Mouse (Mus musculus) testis, adult 2 months (tissue): Measurements from ENCODE around the gene 4930503B20Rik. TPM values are rescaled to one million over a fixed set of nuclear protein-coding genes. Genes with fewer than 3 reads are reported as not detected.

Experiments
- H3K27ac ChIP-seq: fragments of 200-500 bp; 2 replicates; pipeline ENCODE4 v1.5.1; 2012; ENCODE audit warnings: low read depth, low read length; ENCODE audit not compliant: control insufficient read depth, insufficient read depth
- H3K27me3 ChIP-seq: fragments of 200-500 bp; 2 replicates; pipeline ENCODE4 v1.6.1; 2012; ENCODE audit warnings: mild to moderate bottlenecking, low read length, moderate library complexity; ENCODE audit not compliant: control insufficient read depth, insufficient read depth
- H3K36me3 ChIP-seq: fragments of 200-500 bp; 2 replicates; pipeline ENCODE4 v1.6.1; 2012; ENCODE audit warnings: mild to moderate bottlenecking, low read length; ENCODE audit not compliant: control insufficient read depth, insufficient read depth
- H3K4me1 ChIP-seq: fragments of 200-500 bp; 2 replicates; pipeline ENCODE4 v1.6.1; 2012; ENCODE audit warnings: low read length; ENCODE audit not compliant: control insufficient read depth, insufficient read depth
- H3K4me3 ChIP-seq: fragments of 200-500 bp; 2 replicates; pipeline ENCODE4 v1.5.1; 2012; ENCODE audit warnings: low read depth, mild to moderate bottlenecking, low read length, moderate library complexity, mixed read lengths; ENCODE audit not compliant: control insufficient read depth
- CTCF ChIP-seq: fragments of 200-500 bp; IDR thresholded peaks from 2 replicates; pipeline ENCODE4 v1.5.1; 2012; ENCODE audit warnings: low read depth, mild to moderate bottlenecking, inconsistent platforms, low read length, moderate library complexity; ENCODE audit not compliant: control insufficient read depth, insufficient read depth, insufficient replicate concordance
- POLR2A ChIP-seq: fragments of 200-500 bp; IDR thresholded peaks from 2 replicates; pipeline ENCODE4 v1.6.1; 2012; ENCODE audit warnings: low read depth, mild to moderate bottlenecking, inconsistent platforms, low read length, moderate library complexity; ENCODE audit not compliant: control insufficient read depth
- polyA plus RNA-seq: library from polyadenylated mRNA; depleted of rRNA; stranded (reverse); fragments of >200 nt; gene quantifications from 2 replicates; pipeline ENCODE4 v1.2.3, GENCODE M21; 2012; rRNA removed

4930503B20Rik gene
- 205 and 256 TPM in 2 replicates for polyA plus RNA-seq

DNA sequence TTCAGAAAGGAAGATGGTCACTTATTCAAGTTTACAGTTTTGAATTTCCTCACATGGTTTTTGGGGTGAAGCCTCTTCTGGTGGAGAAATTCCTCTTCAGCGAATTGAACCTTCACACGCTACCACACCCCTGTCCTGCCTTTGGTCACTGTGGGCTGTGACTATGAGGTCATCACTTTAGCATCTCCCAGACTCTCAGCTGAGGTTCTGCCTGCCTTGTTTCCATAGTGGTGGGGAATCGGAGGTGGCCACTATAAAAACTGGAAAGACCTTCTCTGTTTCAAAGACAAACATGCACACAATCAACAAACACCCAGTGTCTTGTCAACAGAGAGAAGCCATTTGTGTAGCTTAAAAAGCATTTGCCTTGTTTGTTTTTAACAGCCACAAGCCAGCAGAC, at the start of gene 4930503B20Rik:
Gene 4930503B20Rik (minus strand): TSS at position 101 of the 400 bp plus-strand sequence.
- no peaks in the 10 kb centered on the region for H3K27me3 ChIP-seq
- peak; percentile 28; the same call in 1 of the 2 replicates for TF ChIP-seq POLR2A
- no peak for TF ChIP-seq CTCF
- H3K4me3 ChIP-seq = peak within 1 kb of the TSS; percentile 89
- no peaks in the 10 kb centered on the region for H3K36me3 ChIP-seq
- H3K4me1 ChIP-seq = peaks cover 2% of the 10 kb centered on the region; the same call in 1 of the 2 replicates
- H3K27ac ChIP-seq = peak within 1 kb of the TSS; percentile 55

DNA sequence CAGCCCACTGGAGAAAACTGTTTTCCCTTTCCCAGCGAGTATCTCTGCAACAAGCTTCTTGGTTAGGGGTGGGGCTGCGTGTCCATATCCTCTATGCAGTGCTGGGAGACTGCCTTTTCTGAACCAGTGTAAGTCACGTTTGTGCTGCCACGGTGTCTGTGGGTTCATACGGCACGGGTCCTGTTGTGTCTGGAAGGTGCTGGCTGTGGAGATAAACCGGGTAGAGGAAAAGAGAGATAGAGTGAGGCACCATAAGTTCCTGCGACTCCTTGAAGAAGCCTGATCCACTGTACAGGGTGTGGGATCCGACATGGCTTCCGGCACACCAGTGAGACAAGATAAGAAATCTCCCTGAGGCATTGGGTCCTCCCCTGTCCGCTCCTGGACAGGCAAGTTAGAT, 48.9 kb upstream of the 4930503B20Rik start:
- peaks cover 2% of the 10 kb centered on the region; the same call in 1 of the 2 replicates for H3K4me1 ChIP-seq
- H3K27ac ChIP-seq = no peak overlapping the region
- H3K4me3 ChIP-seq = no peak overlapping the region
- H3K36me3 ChIP-seq = no peaks in the 10 kb centered on the region
- TF ChIP-seq CTCF (no peak), POLR2A (no peak)
- no peaks in the 10 kb centered on the region for H3K27me3 ChIP-seq

GRCm38 (mm10) chr3:146698982-146699381, 47.9 kb upstream of the 4930503B20Rik start:
- Histone ChIP-seq H3K4me1 (peaks cover 2% of the 10 kb centered on the region; the same call in 1 of the 2 replicates), H3K4me3 (no peak overlapping the region), H3K27ac (no peak overlapping the region), H3K27me3 (no peaks in the 10 kb centered on the region), H3K36me3 (no peaks in the 10 kb centered on the region)
- no peak for TF ChIP-seq CTCF
- no peak for TF ChIP-seq POLR2A

GRCm38 (mm10) chr3:146692547-146692946, 41.4 kb upstream of the 4930503B20Rik start:
- Histone ChIP-seq H3K4me3 (no peak overlapping the region), H3K27ac (no peak overlapping the region), H3K27me3 (no peaks in the 10 kb centered on the region), H3K36me3 (no peaks in the 10 kb centered on the region), H3K4me1 (no peaks in the 10 kb centered on the region; the same call in 1 of the 2 replicates)
- TF ChIP-seq POLR2A (no peak), CTCF (no peak)

- no peaks in the 10 kb centered on the region for H3K36me3 ChIP-seq
- no peak overlapping the region for H3K4me3 ChIP-seq
- peaks cover 8% of the 10 kb centered on the region; the same call in 1 of the 2 replicates for H3K27me3 ChIP-seq
- no peak overlapping the region for H3K27ac ChIP-seq
- H3K4me1 ChIP-seq = peaks cover 11% of the 10 kb centered on the region
- TF ChIP-seq POLR2A (no peak), CTCF (no peak)
Observed at GRCm38 (mm10) chr3:146687121-146687725, 36.1 kb upstream of the 4930503B20Rik start.

DNA sequence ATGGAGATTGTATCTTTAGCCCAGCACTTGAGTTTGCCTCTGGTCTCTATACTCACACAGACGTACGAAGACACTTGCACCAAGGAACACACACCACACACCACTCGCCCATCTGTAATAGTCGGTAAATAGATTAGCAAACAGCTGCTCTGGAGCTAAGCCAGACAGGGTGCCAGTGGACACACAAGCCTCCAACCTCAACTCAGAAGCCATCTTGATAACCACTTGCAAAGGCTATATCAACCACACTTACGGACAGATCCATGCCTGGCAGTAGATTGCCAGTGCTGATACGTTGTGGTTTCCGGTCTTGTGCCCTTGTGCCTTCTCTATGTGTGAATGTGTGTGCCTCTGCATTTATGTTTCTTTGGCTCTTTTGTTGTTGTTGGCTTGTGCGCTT, 35.3 kb upstream of the 4930503B20Rik start:
- Histone ChIP-seq H3K4me3 (peak overlapping the region; percentile 41; the same call in 1 of the 2 replicates), H3K4me1 (peaks cover 11% of the 10 kb centered on the region), H3K27ac (no peak overlapping the region), H3K27me3 (peaks cover 8% of the 10 kb centered on the region; the same call in 1 of the 2 replicates), H3K36me3 (no peaks in the 10 kb centered on the region)
- TF ChIP-seq CTCF (no peak), POLR2A (no peak)

- Histone ChIP-seq H3K4me3 (peak within 1 kb of the TSS; percentile 89), H3K4me1 (peaks cover 14% of the 10 kb centered on the region), H3K27ac (no peak within 1 kb of the TSS), H3K27me3 (peaks cover 8% of the 10 kb centered on the region; the same call in 1 of the 2 replicates), H3K36me3 (no peaks in the 10 kb centered on the region)
- no peak for TF ChIP-seq CTCF
- no peak for TF ChIP-seq POLR2A
Observed at GRCm38 (mm10) chr3:146684811-146685675, 33.9 kb upstream of the 4930503B20Rik start, which contains the start of gene Samd13. Gene Samd13 (minus strand): TSS chr3:146685592.
